Mouse (Mus musculus) left cerebral cortex, adult 8-10 months (tissue): ENCODE measurements at regions not wholly inside any gene's neighbourhood (a gene's known extent, or its start where the extent isn't known, plus 50 kb on each side); places are given as distances from the start of the nearest gene placed in this dataset.
A peak's percentile ranks its signal among the peaks of the same experiment; 100 is the strongest.

ENCODE experiments used
- DNase-seq, 2 experiments: peaks; one replicate each; pipeline ENCODE4 v3.0.0; 2022; ENCODE audit warnings: low spot score in 2 of 2

- DNase-seq: no peak
Measured at GRCm38 (mm10) chr7:125000669-125001068, 443.8 kb upstream of the Kdm8 start.

- peak in 1 of 2 experiments; percentile 27 for DNase-seq
Measured at GRCm38 (mm10) chr7:125005638-125006037, 438.8 kb upstream of the Kdm8 start.

GRCm38 (mm10) chr7:125019259-125019658 lies 425.2 kb upstream of the Kdm8 start:
- no peak for DNase-seq

GRCm38 (mm10) chr7:125024944-125025343 lies 419.5 kb upstream of the Kdm8 start:
- no peak for DNase-seq

- no peak for DNase-seq
Measured at GRCm38 (mm10) chr7:125033778-125034177, 410.7 kb upstream of the Kdm8 start.

GRCm38 (mm10) chr7:125034196-125034595 lies 410.3 kb upstream of the Kdm8 start:
- no peak for DNase-seq

GRCm38 (mm10) chr7:125036098-125036991 lies 408.1 kb upstream of the Kdm8 start:
- no peak for DNase-seq

- no peak for DNase-seq
Measured at GRCm38 (mm10) chr7:125038840-125039239, 405.6 kb upstream of the Kdm8 start.

- DNase-seq: no peak
Measured at GRCm38 (mm10) chr7:125055951-125056625, 388.4 kb upstream of the Kdm8 start.

- peak in 1 of 2 experiments; percentile 12 for DNase-seq
Measured at GRCm38 (mm10) chr7:125102464-125102863, 342.0 kb upstream of the Kdm8 start.

GRCm38 (mm10) chr7:125104011-125104410 lies 340.5 kb upstream of the Kdm8 start:
- no peak for DNase-seq

GRCm38 (mm10) chr7:125112820-125113273 lies 331.6 kb upstream of the Kdm8 start:
- DNase-seq: no peak

GRCm38 (mm10) chr7:125115322-125115996 lies 329.0 kb upstream of the Kdm8 start:
- peak in 1 of 2 experiments; percentile 21 for DNase-seq

GRCm38 (mm10) chr7:125117173-125117572 lies 327.3 kb upstream of the Kdm8 start:
- DNase-seq: peak in 1 of 2 experiments; percentile 48

- DNase-seq: no peak
Measured at GRCm38 (mm10) chr7:125129187-125129586, 315.3 kb upstream of the Kdm8 start.

- DNase-seq: no peak
Measured at GRCm38 (mm10) chr7:125131968-125132367, 312.5 kb upstream of the Kdm8 start.

- DNase-seq: no peak
Measured at GRCm38 (mm10) chr7:125138607-125139006, 305.9 kb upstream of the Kdm8 start.

- DNase-seq: no peak
Measured at GRCm38 (mm10) chr7:125139196-125139595, 305.3 kb upstream of the Kdm8 start.

- DNase-seq: no peak
Measured at GRCm38 (mm10) chr7:125140854-125141253, 303.6 kb upstream of the Kdm8 start.

GRCm38 (mm10) chr7:125141864-125142263 lies 302.6 kb upstream of the Kdm8 start:
- no peak for DNase-seq

- no peak for DNase-seq
Measured at GRCm38 (mm10) chr7:125146025-125146424, 298.5 kb upstream of the Kdm8 start.

- DNase-seq: no peak
Measured at GRCm38 (mm10) chr7:125149151-125149550, 295.3 kb upstream of the Kdm8 start.
